Mouse (Mus musculus): ENCODE data around the gene Adam11.

Gene Adam11

GRCm38 (mm10) chr11:102753591-102754324 lies 7.5 kb upstream of the Adam11 start:
- no peak for DNase-seq (ENCODE audit: low spot score in 2 of 2)

- DNase-seq (ENCODE audit: low spot score in 2 of 2): no peak
Observed at GRCm38 (mm10) chr11:102754416-102754815, 6.8 kb upstream of the Adam11 start.

GRCm38 (mm10) chr11:102755391-102755790 lies 5.8 kb upstream of the Adam11 start:
- no peak for DNase-seq (ENCODE audit: low spot score in 2 of 2)

- no peak for DNase-seq (ENCODE audit: low spot score in 2 of 2)
Observed at GRCm38 (mm10) chr11:102758977-102759376, 2.3 kb upstream of the Adam11 start.

GRCm38 (mm10) chr11:102760805-102761308 lies 382 bp upstream of the Adam11 start:
- DNase-seq (ENCODE audit: low spot score in 2 of 2): no peak

- no peak for DNase-seq (ENCODE audit: low spot score in 2 of 2)
Observed at GRCm38 (mm10) chr11:102762248-102762647, 1.0 kb downstream of the Adam11 start.

GRCm38 (mm10) chr11:102763009-102763767 lies 1.9 kb downstream of the Adam11 start:
- DNase-seq (ENCODE audit: low spot score in 2 of 2): no peak

GRCm38 (mm10) chr11:102765416-102765815 lies 4.2 kb downstream of the Adam11 start:
- no peak for DNase-seq (ENCODE audit: low spot score in 2 of 2)

GRCm38 (mm10) chr11:102767055-102767670 lies 5.9 kb downstream of the Adam11 start:
- no peak for DNase-seq (ENCODE audit: low spot score in 2 of 2)

- DNase-seq (ENCODE audit: low spot score in 2 of 2): no peak
Observed at GRCm38 (mm10) chr11:102769141-102769540, 7.9 kb downstream of the Adam11 start.

GRCm38 (mm10) chr11:102769993-102770661 lies 8.9 kb downstream of the Adam11 start:
- no peak for DNase-seq (ENCODE audit: low spot score in 2 of 2)

- no peak for DNase-seq (ENCODE audit: low spot score in 2 of 2)
Observed at GRCm38 (mm10) chr11:102770662-102771435, 9.6 kb downstream of the Adam11 start.

GRCm38 (mm10) chr11:102771916-102772714 lies 10.9 kb downstream of the Adam11 start:
- DNase-seq (ENCODE audit: low spot score in 2 of 2): no peak

- DNase-seq (ENCODE audit: low spot score in 2 of 2): no peak
Observed at GRCm38 (mm10) chr11:102772771-102773700, 11.8 kb downstream of the Adam11 start.

- DNase-seq (ENCODE audit: low spot score in 2 of 2): peak; percentile 86 to 89
Observed at GRCm38 (mm10) chr11:102773713-102774611, 12.7 kb downstream of the Adam11 start.

GRCm38 (mm10) chr11:102774621-102775141 lies 13.4 kb downstream of the Adam11 start:
- peak; percentile 65 to 75 for DNase-seq (ENCODE audit: low spot score in 2 of 2)

- peak in 1 of 2 experiments; percentile 67 for DNase-seq (ENCODE audit: low spot score in 2 of 2)
Observed at GRCm38 (mm10) chr11:102777598-102777997, 16.4 kb downstream of the Adam11 start.

- no peak for DNase-seq (ENCODE audit: low spot score in 2 of 2)
Observed at GRCm38 (mm10) chr11:102778165-102778564, 16.9 kb downstream of the Adam11 start.

Data from right cerebral cortex, adult 2 months (tissue).